Mouse (Mus musculus): ENCODE measurements around the gene Rps3.

Rps3 gene

DNA sequence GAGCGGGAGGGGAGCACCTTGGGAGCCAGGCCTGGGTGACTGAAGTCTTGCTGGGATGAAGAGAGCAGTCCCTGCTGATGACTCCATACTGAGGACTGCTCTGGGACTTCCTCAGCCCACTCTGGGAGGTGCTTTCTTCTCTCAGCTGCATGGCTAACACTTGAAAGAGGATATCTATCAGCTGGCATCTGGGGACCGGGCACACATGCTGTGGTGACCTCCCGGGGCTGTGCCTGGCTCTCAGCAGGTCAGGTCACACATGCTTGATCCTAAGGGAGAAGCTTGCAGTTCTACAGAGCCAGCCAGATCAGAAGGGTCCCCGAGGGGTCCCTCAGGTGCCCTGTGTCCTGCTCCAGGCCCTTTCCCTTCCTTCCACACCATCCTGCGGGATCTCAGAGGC lies 40.4 kb downstream of the Rps3 start:
- DNase-seq (ENCODE audit: low spot score in 2 of 2): no peak

DNA sequence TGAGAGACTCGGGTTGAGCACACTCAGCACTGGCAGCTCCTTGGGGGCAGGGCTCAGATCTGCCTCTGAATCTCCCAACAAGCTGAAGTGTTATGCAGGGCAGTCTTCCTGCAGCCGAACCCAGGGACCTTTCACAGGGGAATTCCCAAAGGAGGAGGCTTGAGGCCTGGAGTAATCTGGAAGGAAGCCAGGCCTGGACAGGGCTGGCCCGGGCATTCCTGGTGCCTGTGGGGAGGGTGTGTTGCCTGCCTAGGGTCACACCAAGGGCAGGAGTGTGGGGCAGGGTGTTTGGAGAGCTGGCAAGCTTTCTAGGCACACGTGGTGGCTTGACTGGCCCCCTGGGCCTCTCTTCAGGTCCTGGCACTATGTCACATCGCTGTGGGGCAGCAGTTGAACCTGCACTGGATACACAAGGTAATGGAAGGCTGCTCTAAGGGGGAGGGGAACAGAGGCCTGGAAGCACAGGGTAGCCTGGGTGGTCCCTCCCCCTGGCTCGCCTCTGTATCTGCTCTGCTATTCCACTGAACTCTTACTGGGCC lies 41.9 kb downstream of the Rps3 start:
- DNase-seq (ENCODE audit: low spot score in 2 of 2): peak in 1 of 2 experiments; percentile 21

DNA sequence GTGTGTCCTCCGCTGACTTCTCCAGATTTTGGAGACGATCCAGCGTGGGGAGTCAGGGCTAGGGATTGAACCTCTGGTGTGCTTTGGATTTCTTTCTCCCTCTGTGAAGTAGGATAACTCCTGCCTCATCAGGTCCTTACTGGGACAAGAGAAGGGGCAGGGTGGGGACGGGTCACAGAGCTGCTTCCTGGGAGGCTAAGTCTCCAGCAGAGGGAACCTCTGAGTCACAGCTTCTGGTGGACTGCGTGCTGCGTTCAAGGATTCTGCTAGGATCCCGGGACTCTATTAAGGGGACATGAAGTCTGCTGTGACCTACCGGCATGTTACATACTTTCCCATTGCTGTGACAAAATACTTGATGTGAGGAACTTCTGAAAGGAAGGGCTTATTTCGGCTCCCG lies 44.7 kb downstream of the Rps3 start:
- DNase-seq (ENCODE audit: low spot score in 2 of 2): no peak

DNA sequence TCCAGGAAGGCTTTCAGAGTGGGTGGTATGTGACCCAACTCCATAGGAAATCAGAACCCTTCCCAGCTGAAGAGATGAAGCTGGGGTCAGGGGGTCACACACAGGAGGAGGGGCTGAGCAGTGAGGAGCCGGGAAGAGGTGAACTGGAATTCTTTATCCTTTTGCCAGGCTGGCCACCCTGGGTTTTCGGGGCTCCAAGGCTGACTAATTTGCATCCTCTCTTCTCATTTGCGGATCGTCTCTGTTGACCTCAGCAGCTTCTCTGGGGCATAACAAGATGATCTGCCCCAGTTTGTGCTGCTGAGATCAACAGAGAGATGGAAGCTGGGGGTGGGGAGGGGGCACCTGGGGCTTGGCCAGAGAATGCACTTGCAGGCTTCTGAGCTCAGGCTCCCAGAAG lies 47.0 kb downstream of the Rps3 start:
- DNase-seq (ENCODE audit: low spot score in 2 of 2): no peak

DNA sequence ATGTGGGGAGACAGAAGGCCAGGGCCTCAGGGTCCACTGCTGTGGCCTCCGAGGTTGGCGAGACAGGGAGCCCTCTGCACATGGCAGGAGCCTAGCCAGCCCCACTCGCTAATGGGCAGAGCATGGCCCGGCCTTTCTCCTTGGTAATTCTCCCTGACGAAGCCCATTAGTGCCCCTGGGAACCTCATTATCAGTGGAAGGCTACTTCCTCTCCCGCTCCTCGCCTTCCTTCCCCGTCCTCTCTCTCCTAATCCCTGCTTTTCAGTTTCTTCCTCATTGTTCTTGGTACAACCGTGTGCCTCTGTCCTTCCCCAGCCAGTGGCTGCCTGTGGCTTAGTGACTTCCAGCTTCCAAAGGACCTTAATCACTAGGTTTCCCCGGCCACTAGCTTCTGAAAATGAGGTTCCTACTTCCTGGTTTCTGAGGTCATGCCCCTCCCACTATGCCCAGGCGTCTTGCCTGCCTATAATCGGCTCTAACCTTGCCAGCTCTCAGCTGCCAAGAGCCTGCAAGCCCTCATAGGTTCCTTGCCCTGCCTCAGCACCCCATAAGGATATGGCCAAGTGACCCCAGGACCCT lies 48.8 kb downstream of the Rps3 start:
- DNase-seq (ENCODE audit: low spot score in 2 of 2): peak; percentile 41

DNA sequence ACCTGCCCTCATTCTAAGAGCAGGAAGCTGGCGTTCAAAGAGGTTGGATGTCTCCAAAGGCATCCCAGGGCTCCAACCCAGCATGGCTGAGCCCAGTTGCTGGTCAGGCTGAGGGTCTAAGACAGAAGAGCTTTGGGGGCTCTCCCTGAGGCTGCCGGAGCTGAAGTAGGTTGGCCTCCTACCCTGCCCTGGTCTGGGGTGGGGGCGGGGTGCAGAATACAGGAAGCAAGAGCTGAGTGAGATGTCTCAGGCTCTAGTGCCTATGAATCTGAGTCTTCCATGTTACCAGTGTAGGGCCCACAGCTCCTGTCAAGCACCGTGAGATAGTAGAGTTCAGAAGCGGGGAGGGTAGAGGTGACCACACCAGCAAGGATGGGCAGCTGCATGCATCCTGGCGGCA lies 50.7 kb downstream of the Rps3 start:
- DNase-seq (ENCODE audit: low spot score in 2 of 2): no peak

DNA sequence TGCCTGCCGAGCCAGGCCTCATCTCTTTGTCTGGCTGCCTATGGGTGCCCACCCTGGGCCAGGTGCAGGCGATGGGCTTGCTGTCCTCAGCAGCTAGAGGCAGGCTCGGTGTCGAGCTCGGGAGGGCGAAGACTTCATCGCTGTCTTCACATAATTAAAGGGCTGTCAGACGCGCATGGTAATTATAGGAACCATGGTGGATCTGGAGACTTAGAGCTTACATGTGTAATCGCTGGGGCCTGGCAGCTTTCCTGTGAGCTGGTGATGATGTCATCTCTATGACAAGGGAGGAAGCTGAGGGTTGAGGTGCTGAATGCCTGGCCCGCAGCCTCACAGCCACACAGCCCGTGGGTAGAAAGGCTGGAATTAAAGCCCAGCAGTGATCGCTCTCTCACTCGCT lies 51.3 kb downstream of the Rps3 start:
- DNase-seq (ENCODE audit: low spot score in 2 of 2): no peak

DNA sequence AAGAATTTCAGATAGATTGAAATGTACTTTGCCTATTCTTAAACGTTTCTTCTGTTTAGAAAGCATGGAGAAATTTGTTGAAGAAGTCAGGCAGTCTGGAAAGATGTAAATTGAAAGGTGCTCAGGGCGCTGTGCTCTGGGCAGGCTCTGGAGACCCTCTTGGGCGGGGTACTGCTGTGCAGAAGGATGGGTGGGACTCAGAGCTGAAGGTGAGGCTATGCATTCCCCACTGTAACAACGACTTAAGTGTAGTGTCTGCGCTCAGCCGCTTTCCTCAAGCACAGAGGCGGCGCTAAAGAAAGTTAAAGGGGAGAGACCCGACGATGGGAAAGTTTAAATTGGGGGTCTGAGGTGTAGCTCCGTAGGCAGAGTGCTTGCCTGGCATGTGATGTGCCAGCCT lies 53.3 kb downstream of the Rps3 start:
- no peak for DNase-seq (ENCODE audit: low spot score in 2 of 2)

DNA sequence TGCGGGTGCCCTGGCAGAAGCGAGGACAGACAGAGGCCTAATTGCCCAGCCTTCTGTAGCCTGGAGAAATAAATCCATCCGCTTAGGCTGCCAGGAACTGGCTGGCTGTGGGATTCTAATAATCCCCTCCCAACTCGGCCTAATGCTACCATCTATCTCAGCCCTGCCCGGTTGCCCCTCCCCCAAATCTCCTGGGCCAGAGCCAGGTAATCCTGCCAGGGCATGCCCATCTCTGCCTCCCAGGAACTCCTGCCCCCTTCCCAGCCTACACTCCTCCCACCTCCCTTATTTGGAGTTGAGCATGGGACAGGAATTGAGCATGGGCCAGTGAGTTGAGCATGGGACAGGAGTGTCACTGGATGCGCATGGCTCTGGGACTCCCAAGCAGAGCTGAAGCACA lies 53.8 kb downstream of the Rps3 start:
- no peak for DNase-seq (ENCODE audit: low spot score in 2 of 2)

DNA sequence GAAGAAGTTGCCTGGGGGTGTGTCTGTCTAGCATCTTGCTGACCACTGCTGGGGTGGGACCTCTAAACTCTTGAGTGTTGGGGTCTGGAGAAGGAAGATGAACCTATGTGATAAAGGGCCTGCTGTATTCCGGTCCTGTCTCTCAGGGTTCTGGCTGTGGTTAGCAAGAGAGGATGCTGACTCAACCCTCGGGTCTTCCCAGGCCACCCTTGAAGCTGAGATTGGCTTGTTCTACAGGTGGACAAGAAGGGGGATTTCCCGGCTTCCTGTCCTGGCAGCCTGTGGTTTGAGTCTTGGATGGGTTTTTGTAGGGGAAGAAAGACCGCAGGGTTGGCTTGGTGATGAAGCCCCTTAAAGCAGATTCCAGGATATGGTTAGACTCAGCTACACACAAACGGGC lies 54.7 kb downstream of the Rps3 start:
- DNase-seq (ENCODE audit: low spot score in 2 of 2): no peak

DNA sequence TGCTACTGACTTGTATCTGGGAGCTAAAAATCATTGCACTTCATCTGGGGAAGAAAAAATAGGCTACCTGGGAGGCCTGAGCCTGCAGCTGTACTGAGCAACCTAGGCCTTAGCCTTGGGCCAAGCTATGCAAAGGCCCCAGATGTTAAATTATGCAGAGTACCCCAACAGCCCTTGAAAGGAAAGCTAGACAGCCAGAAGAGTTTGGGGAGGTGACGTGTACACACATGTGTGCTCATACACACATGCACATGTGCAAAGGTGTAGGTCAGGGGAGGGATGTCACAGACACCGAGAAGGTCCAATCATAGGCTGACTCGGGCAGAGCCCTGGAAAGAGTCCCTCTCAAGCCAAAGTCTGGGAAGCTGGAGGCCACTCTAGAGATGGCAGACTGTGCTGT lies 55.6 kb downstream of the Rps3 start:
- DNase-seq (ENCODE audit: low spot score in 2 of 2): no peak

All from spleen, postnatal 36 days (tissue).